Mouse (Mus musculus) natural killer cell, adult 2 months (primary cell): ENCODE measurements around the gene Gpr149.

Source experiments
- DNase-seq, 2 experiments: peaks; one replicate each; pipeline ENCODE4 v3.0.0; 2022; ENCODE audit warnings: low spot score in 2 of 2

Gene Gpr149

GRCm38 (mm10) chr3:62604973-62605372 is at the start of gene Gpr149:
Gpr149 (minus strand) TSS chr3:62605140.
- DNase-seq, result no peak

- DNase-seq, result no peak
These were observed 45.6 kb upstream of the Gpr149 start for GRCm38 (mm10) chr3:62650551-62650950.

GRCm38 (mm10) chr3:62610861-62611260 is 5.9 kb upstream of the Gpr149 start:
- no peak for DNase-seq

- DNase-seq, result no peak
These were observed 991 bp upstream of the Gpr149 start for GRCm38 (mm10) chr3:62605931-62606330.

- no peak for DNase-seq
These were observed 921 bp downstream of the Gpr149 start for GRCm38 (mm10) chr3:62604047-62604391.

GRCm38 (mm10) chr3:62603231-62604046 is 1.5 kb downstream of the Gpr149 start:
- DNase-seq, result no peak

GRCm38 (mm10) chr3:62602466-62602865 is 2.5 kb downstream of the Gpr149 start:
- no peak for DNase-seq

GRCm38 (mm10) chr3:62594842-62595241 is 10.1 kb downstream of the Gpr149 start:
- no peak for DNase-seq

GRCm38 (mm10) chr3:62585072-62585471 is 19.9 kb downstream of the Gpr149 start:
- DNase-seq, result no peak

GRCm38 (mm10) chr3:62527593-62527992 is 77.3 kb downstream of the Gpr149 start:
- DNase-seq, result no peak

- DNase-seq, result no peak
These were observed 77.8 kb downstream of the Gpr149 start for GRCm38 (mm10) chr3:62527160-62527559.

- no peak for DNase-seq
These were observed 97.7 kb downstream of the Gpr149 start for GRCm38 (mm10) chr3:62507206-62507647.

- DNase-seq, result peak; percentile 92 to 94
These were observed 98.3 kb downstream of the Gpr149 start, which contains the start of gene Dhx36 for GRCm38 (mm10) chr3:62506488-62507205. Dhx36 (minus strand) TSS chr3:62507004.

- no peak for DNase-seq
These were observed 99.6 kb downstream of the Gpr149 start for GRCm38 (mm10) chr3:62505166-62505900.

- no peak for DNase-seq
These were observed 105.6 kb downstream of the Gpr149 start for GRCm38 (mm10) chr3:62499327-62499726.

- no peak for DNase-seq
These were observed 112.4 kb downstream of the Gpr149 start for GRCm38 (mm10) chr3:62492568-62492967.

- no peak for DNase-seq
These were observed 120.6 kb downstream of the Gpr149 start for GRCm38 (mm10) chr3:62484340-62484739.
